Mouse (Mus musculus): ENCODE results near the gene Speg.

- TF ChIP-seq POLR2A (IDR thresholded peaks at IDR 0.05; ENCODE audit: borderline replicate concordance, extremely low read depth, low read depth, low read length): no peak
- TF ChIP-seq CTCF (IDR thresholded peaks at IDR 0.05; ENCODE audit: insufficient read depth, low read length): no peak
Observed at GRCm38 (mm10) chr1:75449377-75450135, 74.5 kb downstream of the Speg start.
